Mouse (Mus musculus) gonadal fat pad, adult 2 months (tissue): ENCODE measurements around the gene Vmn2r111. TPM values are rescaled to one million over a fixed set of nuclear protein-coding genes. Genes with fewer than 3 reads are reported as not detected.
"Not testable (repeated sequence)": the region's sequence is repeated elsewhere in the genome, so short reads cannot be mapped to it uniquely, and the experiment has no call there.

Source experiments
- DNase-seq: peaks from one replicate; pipeline ENCODE4 v3.0.0-alpha.2; 2012; ENCODE audit warnings: low read depth
- polyA plus RNA-seq: library from polyadenylated mRNA; depleted of rRNA; stranded (reverse); fragments of >200 nt; gene quantifications from 2 replicates; pipeline ENCODE4 v1.2.3, GENCODE M21; 2012; rRNA removed

Vmn2r111 gene
- not detected in 2 replicates for polyA plus RNA-seq

GRCm38 (mm10) chr17:22573382-22573781 is at the start of gene Vmn2r111:
Gene Vmn2r111 (minus strand): TSS chr17:22573482.
- not testable (repeated sequence) for DNase-seq

GRCm38 (mm10) chr17:22600651-22601050 is 27.4 kb upstream of the Vmn2r111 start, which contains the start of gene Vmn2r112:
Gene Vmn2r112 (plus strand): TSS chr17:22600951.
- not testable (repeated sequence) for DNase-seq

DNA sequence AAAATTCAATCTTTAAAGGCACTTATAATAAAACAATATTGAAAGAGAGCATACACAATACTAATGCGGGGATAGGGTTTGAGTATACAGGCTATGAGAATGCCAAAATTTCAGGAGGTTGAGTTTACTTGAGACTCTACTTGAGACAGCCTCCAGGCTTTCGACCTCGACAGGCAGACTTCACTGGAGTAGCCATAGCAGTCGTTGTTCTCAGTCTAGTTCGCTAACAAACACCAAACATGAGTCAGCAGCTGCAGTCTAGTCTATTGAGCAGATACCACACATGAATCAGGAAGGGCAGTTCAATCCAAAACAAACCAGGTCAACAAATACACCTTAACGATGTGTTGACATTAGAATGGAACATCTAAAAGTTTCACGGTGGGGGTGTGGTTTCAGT is 52.8 kb downstream of the Vmn2r111 start:
- DNase-seq = not testable (repeated sequence)

GRCm38 (mm10) chr17:22520037-22520436 is 53.2 kb downstream of the Vmn2r111 start:
- not testable (repeated sequence) for DNase-seq

DNA sequence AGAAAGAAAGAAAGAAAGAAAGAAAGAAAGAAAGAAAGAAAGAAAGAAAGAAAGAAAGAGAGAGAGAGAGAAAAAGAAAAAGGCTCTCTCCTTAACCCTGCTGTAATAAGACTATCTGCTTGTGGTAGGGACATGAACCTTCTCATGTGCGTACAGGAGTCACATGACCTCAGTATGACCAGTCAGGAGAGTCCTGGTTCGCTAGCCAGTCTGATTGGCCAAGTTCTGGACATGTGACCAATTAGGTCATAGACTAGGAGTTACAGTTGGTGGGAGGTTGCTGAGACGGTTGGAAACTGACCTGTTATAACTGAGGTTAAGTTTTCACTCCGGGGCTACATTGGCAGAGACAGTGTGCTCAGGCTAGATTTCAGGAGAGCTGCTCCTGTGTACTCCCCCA is 76.2 kb downstream of the Vmn2r111 start:
- DNase-seq = no peak

Other genes starting within 250 kb of the Vmn2r111 start
- gene Zfp944, start 212.1 kb downstream of the Vmn2r111 start, polyA plus RNA-seq = 2.2 and 2.5 TPM in 2 replicates
- 0.74 and 1.0 TPM in 2 replicates for gene Zfp758, start 212.0 kb downstream of the Vmn2r111 start, polyA plus RNA-seq
- 2.5 and 3.2 TPM in 2 replicates for gene Zfp946, start 149.3 kb downstream of the Vmn2r111 start, polyA plus RNA-seq
- not detected in 2 replicates for gene Vmn2r112, start 27.5 kb upstream of the Vmn2r111 start, polyA plus RNA-seq